Mouse (Mus musculus) stomach, embryonic 15.5 days (tissue): ENCODE data around the gene Pdcd2l. TPM values are rescaled to one million over a fixed set of nuclear protein-coding genes. Genes with fewer than 3 reads are reported as not detected.
"Not testable (repeated sequence)": the region's sequence is repeated elsewhere in the genome, so short reads cannot be mapped to it uniquely, and the experiment has no call there.

Experiments
- ATAC-seq: fragments of 200-750 bp; cut with Nextera tagmentation; 2 replicates; pipeline ENCODE4 v1.8.0; 2017; ENCODE audit warnings: low read depth, moderate number of reproducible peaks, moderate TSS enrichment; ENCODE audit not compliant: insufficient read depth, low FRiP score
- H3K27ac ChIP-seq: fragments of 300-500 bp; sonication (generic); 2 replicates; pipeline ENCODE4 v1.5.1; 2015; ENCODE audit warnings: mild to moderate bottlenecking, inconsistent platforms
- H3K27me3 ChIP-seq: fragments of 300-500 bp; sonication (generic); replicated peaks from 2 replicates; pipeline ENCODE4 v1.6.1; 2015; ENCODE audit warnings: inconsistent platforms
- H3K36me3 ChIP-seq: fragments of 300-500 bp; sonication (generic); 2 replicates; pipeline ENCODE4 v1.6.1; 2015; ENCODE audit warnings: inconsistent platforms
- H3K4me1 ChIP-seq: fragments of 300-500 bp; sonication (generic); 2 replicates; pipeline ENCODE4 v1.6.1; 2015; ENCODE audit warnings: inconsistent platforms
- H3K4me2 ChIP-seq: fragments of 300-500 bp; sonication (generic); 2 replicates; pipeline ENCODE4 v1.6.1; 2015; ENCODE audit warnings: mild to moderate bottlenecking, inconsistent platforms
- H3K4me3 ChIP-seq: fragments of 300-500 bp; sonication (generic); replicated peaks from 2 replicates; pipeline ENCODE4 v1.5.1; 2015; ENCODE audit warnings: inconsistent platforms
- H3K9ac ChIP-seq: fragments of 300-500 bp; sonication (generic); 2 replicates; pipeline ENCODE4 v1.6.1; 2015; ENCODE audit warnings: inconsistent platforms
- H3K9me3 ChIP-seq: fragments of 300-500 bp; sonication (generic); 2 replicates; pipeline ENCODE4 v1.6.1; 2016; ENCODE audit warnings: inconsistent platforms
- WGBS: fragments of 180-500 bp; shearing (Covaris S2); methylation state at CpG from one replicate; pipeline ENCODE4 v1.1.7; 2015; 5-methylcytosine and 5-hydroxymethylcytosine counted together
- polyA plus RNA-seq: library from polyadenylated mRNA; unstranded; fragments of >200 nt; fragmentation: Nextera tagmentation; extraction: Ambion mirVana; gene quantifications from 2 replicates; pipeline ENCODE4 v1.2.1, GENCODE M21; 2015

Pdcd2l gene
- polyA plus RNA-seq, 1 experiment from 2014 or later: 54.4 TPM

GRCm38 (mm10) chr7:34206331-34206730, 9.9 kb upstream of the Pdcd2l start:
- ATAC-seq: no peak
- Histone ChIP-seq H3K36me3 (peaks cover 76% of the 10 kb centered on the region), H3K4me3 (no peak overlapping the region)

GRCm38 (mm10) chr7:34202147-34202546, 5.7 kb upstream of the Pdcd2l start:
- H3K27me3 ChIP-seq, H3K9me3 ChIP-seq, H3K4me3 ChIP-seq, H3K4me1 ChIP-seq, ATAC-seq, H3K9ac ChIP-seq, H3K4me2 ChIP-seq, H3K27ac ChIP-seq: not testable (repeated sequence)
- H3K36me3 ChIP-seq: peaks cover 60% of the 10 kb centered on the region
- WGBS: 94% methylated on average over 10 of the region's 10 CpGs

More at GRCm38 (mm10) chr7:34206331-34206730, 9.9 kb upstream of the Pdcd2l start:
- Histone ChIP-seq H3K4me1 (no peaks in the 10 kb centered on the region), H3K27me3 (no peaks in the 10 kb centered on the region), H3K27ac (no peak overlapping the region), H3K4me2 (no peak overlapping the region), H3K9ac (no peak overlapping the region), H3K9me3 (no peaks in the 10 kb centered on the region)
- WGBS: 90% methylated on average over 6 of the region's 6 CpGs

- no peak for ATAC-seq
- Histone ChIP-seq H3K36me3 (peaks cover 46% of the 10 kb centered on the region), H3K4me2 (no peak overlapping the region), H3K27ac (no peak overlapping the region), H3K9ac (no peak overlapping the region), H3K27me3 (no peaks in the 10 kb centered on the region), H3K4me3 (no peak overlapping the region), H3K9me3 (no peaks in the 10 kb centered on the region), H3K4me1 (no peaks in the 10 kb centered on the region)
- 93% methylated on average over 2 of the region's 2 CpGs for WGBS
Observed at GRCm38 (mm10) chr7:34200829-34201228, 4.4 kb upstream of the Pdcd2l start.

GRCm38 (mm10) chr7:34198346-34198745, 1.9 kb upstream of the Pdcd2l start:
- no peaks in the 10 kb centered on the region for H3K27me3 ChIP-seq
- H3K9me3 ChIP-seq: no peaks in the 10 kb centered on the region
- H3K4me2 ChIP-seq: no peak overlapping the region
- 34% methylated on average over 3 of the region's 3 CpGs for WGBS
- H3K36me3 ChIP-seq: peaks cover 27% of the 10 kb centered on the region
- ATAC-seq: no peak
- no peak overlapping the region for H3K27ac ChIP-seq
- H3K4me1 ChIP-seq: no peaks in the 10 kb centered on the region
- no peak overlapping the region for H3K9ac ChIP-seq
- no peak overlapping the region for H3K4me3 ChIP-seq

- WGBS: 40% methylated on average over 3 of the region's 3 CpGs
- Histone ChIP-seq H3K4me1 (no peaks in the 10 kb centered on the region), H3K4me2 (peak overlapping the region; percentile 79), H3K36me3 (peaks cover 14% of the 10 kb centered on the region), H3K27ac (no peak overlapping the region; the same call in 1 of the 2 replicates), H3K9me3 (no peaks in the 10 kb centered on the region), H3K9ac (peak overlapping the region; percentile 76), H3K4me3 (peak overlapping the region; percentile 96), H3K27me3 (no peaks in the 10 kb centered on the region)
- ATAC-seq: no peak
Observed at GRCm38 (mm10) chr7:34195632-34196031, 829 bp downstream of the Pdcd2l start.

GRCm38 (mm10) chr7:34192825-34193224, 3.6 kb downstream of the Pdcd2l start:
- Histone ChIP-seq H3K9ac (no peak overlapping the region), H3K36me3 (peaks cover 20% of the 10 kb centered on the region), H3K4me1 (no peaks in the 10 kb centered on the region), H3K27ac (no peak overlapping the region), H3K4me3 (no peak overlapping the region), H3K4me2 (no peak overlapping the region), H3K27me3 (no peaks in the 10 kb centered on the region), H3K9me3 (no peaks in the 10 kb centered on the region)
- 86% methylated on average over 6 of the region's 6 CpGs for WGBS
- ATAC-seq: no peak

GRCm38 (mm10) chr7:34189376-34189989, 7.0 kb downstream of the Pdcd2l start:
- Histone ChIP-seq H3K4me3 (no peak overlapping the region), H3K27ac (no peak overlapping the region), H3K4me1 (no peaks in the 10 kb centered on the region), H3K4me2 (no peak overlapping the region), H3K27me3 (no peaks in the 10 kb centered on the region), H3K9me3 (no peaks in the 10 kb centered on the region), H3K36me3 (peaks cover 47% of the 10 kb centered on the region), H3K9ac (no peak overlapping the region)
- 84% methylated on average over 12 of the region's 12 CpGs for WGBS
- ATAC-seq: no peak

- H3K9me3 ChIP-seq: no peaks in the 10 kb centered on the region
- H3K27me3 ChIP-seq: no peaks in the 10 kb centered on the region
- H3K36me3 ChIP-seq: peaks cover 37% of the 10 kb centered on the region
- H3K9ac ChIP-seq: no peak overlapping the region
- no peaks in the 10 kb centered on the region for H3K4me1 ChIP-seq
- no peak overlapping the region for H3K4me3 ChIP-seq
- ATAC-seq: no peak
- H3K27ac ChIP-seq: 0 out of 2 replicates have a peak overlapping the region, but pooled peaks have one; percentile 6
- 75% methylated on average over 3 of the region's 3 CpGs for WGBS
- no peak overlapping the region for H3K4me2 ChIP-seq
Observed at GRCm38 (mm10) chr7:34183794-34184193, 12.7 kb downstream of the Pdcd2l start.

- Histone ChIP-seq H3K27me3 (no peaks in the 10 kb centered on the region), H3K4me1 (no peaks in the 10 kb centered on the region), H3K9me3 (no peaks in the 10 kb centered on the region), H3K9ac (no peak overlapping the region), H3K4me2 (no peak overlapping the region), H3K4me3 (no peak overlapping the region), H3K36me3 (peaks cover 33% of the 10 kb centered on the region), H3K27ac (peak overlapping the region; percentile 6; the same call in 1 of the 2 replicates)
- ATAC-seq: peak; percentile 65
- 78% methylated on average over 13 of the region's 13 CpGs for WGBS
Observed at GRCm38 (mm10) chr7:34183356-34183755, 13.1 kb downstream of the Pdcd2l start.

GRCm38 (mm10) chr7:34176241-34176640, 20.2 kb downstream of the Pdcd2l start:
- H3K9me3 ChIP-seq, H3K27ac ChIP-seq, H3K36me3 ChIP-seq, H3K9ac ChIP-seq, H3K27me3 ChIP-seq, H3K4me3 ChIP-seq, H3K4me1 ChIP-seq, ATAC-seq, H3K4me2 ChIP-seq: not testable (repeated sequence)
- 84% methylated on average over 6 of the region's 6 CpGs for WGBS

GRCm38 (mm10) chr7:34172251-34172650, 24.2 kb downstream of the Pdcd2l start:
- H3K4me3 ChIP-seq: no peak overlapping the region
- H3K9ac ChIP-seq: no peak overlapping the region
- H3K4me1 ChIP-seq: 0 out of 2 replicates have a peak, but pooled peaks cover 4% of the 10 kb centered on the region
- no peaks in the 10 kb centered on the region for H3K36me3 ChIP-seq
- H3K27ac ChIP-seq: no peak overlapping the region
- no peak overlapping the region for H3K4me2 ChIP-seq
- no peaks in the 10 kb centered on the region for H3K9me3 ChIP-seq
- ATAC-seq: no peak
- no peaks in the 10 kb centered on the region for H3K27me3 ChIP-seq
- WGBS: 74% methylated on average over 1 of the region's 1 CpGs

- ATAC-seq: no peak
- Histone ChIP-seq H3K4me1 (peaks cover 9% of the 10 kb centered on the region), H3K4me2 (peak within 1 kb of the TSS; percentile 69), H3K4me3 (peak within 1 kb of the TSS; percentile 94), H3K27ac (peak within 1 kb of the TSS; percentile 91; the same call in 1 of the 2 replicates), H3K9ac (peak within 1 kb of the TSS; percentile 98; the same call in 1 of the 2 replicates), H3K36me3 (0 out of 2 replicates have a peak, but pooled peaks cover 3% of the 10 kb centered on the region), H3K9me3 (no peaks in the 10 kb centered on the region), H3K27me3 (no peaks in the 10 kb centered on the region)
- WGBS: 79% methylated on average over 3 of the region's 3 CpGs
Observed at GRCm38 (mm10) chr7:34169454-34169853, 27.0 kb downstream of the Pdcd2l start, which contains the start of gene Uba2. TSS of gene Uba2 (minus strand) at chr7:34169599.
